In the genomic region with DNA sequence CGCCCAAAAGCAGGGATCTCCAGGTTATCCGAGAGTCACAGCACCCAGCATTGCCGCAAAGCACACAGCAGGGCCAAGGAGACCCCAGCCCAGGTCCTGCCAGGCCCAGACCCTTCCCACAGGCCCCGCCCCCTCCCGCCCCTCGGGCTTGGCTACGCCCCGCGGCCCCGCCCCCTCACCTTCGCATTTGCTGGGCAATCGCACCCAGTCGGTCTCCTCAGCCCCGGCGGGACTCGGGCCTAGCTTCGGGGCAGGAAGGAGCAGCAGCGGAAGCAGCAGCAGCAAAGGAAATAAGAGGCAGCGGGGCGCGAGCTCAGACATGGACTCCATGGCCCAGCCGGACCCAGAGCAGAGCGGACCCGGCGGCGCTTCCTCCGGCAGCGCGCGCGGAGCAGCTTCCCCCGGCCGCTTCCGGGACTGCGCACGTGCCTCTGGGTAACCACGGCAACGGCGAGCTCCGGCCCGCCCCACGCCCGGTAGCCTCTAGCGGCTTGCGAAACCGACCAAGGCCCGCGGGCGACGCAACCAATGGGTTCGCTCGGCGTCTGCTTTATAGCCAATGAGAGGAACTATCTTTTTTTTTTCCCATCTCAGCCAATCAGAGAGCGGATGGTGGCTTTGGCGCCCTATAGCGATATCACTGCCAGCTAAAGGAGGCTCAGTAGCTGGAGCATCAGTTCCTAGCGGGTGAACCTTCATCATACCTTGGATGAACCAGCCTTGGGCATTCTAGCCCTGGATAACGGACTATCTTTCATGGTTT, we compare ENCODE assay signal across 8 mouse cellular contexts. TPM values are rescaled to one million over a fixed set of nuclear protein-coding genes. Genes with fewer than 3 reads are reported as not detected.
DNase-seq lines count a peak whose midpoint lies in the region; ATAC-seq and TF ChIP-seq lines count a peak whose summit lies in the region.

A gene (minus strand): TSS at position 421 of the 763 bp plus-strand sequence.

- H3K27ac ChIP-seq in hindbrain, embryonic 10.5 days: peak within 1 kb of the TSS; percentile 89
- H3K27ac ChIP-seq in lung, postnatal 0 days (ENCODE audit: low read length): peak within 1 kb of the TSS; percentile 91

- peaks cover 17% of the 10 kb centered on the region for H3K36me3 ChIP-seq in hindbrain, embryonic 10.5 days
- H3K36me3 ChIP-seq in lung, postnatal 0 days (ENCODE audit: insufficient read depth, low read length): peaks cover 4% of the 10 kb centered on the region; the same call in 1 of the 2 replicates

- DNase-seq in MEL-GATA-1-ER (ENCODE audit: extremely low read depth, low read depth): peak; percentile 98
- DNase-seq in cerebellum, adult 8-10 months: peak; percentile 96
- DNase-seq in hindbrain, embryonic 10.5 days (ENCODE audit: low spot score): peak; percentile 99
- DNase-seq in layer of hippocampus, adult 9-11 months: peak; percentile 99
- DNase-seq in lung, postnatal 0 days (ENCODE audit: low spot score): peak; percentile 99
- peak; percentile 90 for DNase-seq in ovary, postnatal 14 days (ENCODE audit: low spot score)
- DNase-seq in thymus, postnatal 14 days: peak; percentile 98

- H3K9me3 ChIP-seq in hindbrain, embryonic 10.5 days: peaks cover 3% of the 10 kb centered on the region; the same call in 1 of the 2 replicates
- H3K9me3 ChIP-seq in lung, postnatal 0 days (ENCODE audit: low read length): no peaks in the 10 kb centered on the region

- peaks cover 23% of the 10 kb centered on the region for H3K4me1 ChIP-seq in hindbrain, embryonic 10.5 days (replicated peaks)
- H3K4me1 ChIP-seq in lung, postnatal 0 days (ENCODE audit: insufficient read depth, low read depth, low read length): peaks cover 4% of the 10 kb centered on the region; the same call in 1 of the 2 replicates

- peak; percentile 99 for ATAC-seq in frontal cortex, adult (ENCODE audit: low TSS enrichment)
- ATAC-seq in lung, postnatal 0 days: peak; percentile 99

- under 1% methylated on average over 58 of the region's 58 CpGs for WGBS in hindbrain, embryonic 10.5 days
- WGBS in lung, postnatal 0 days: under 1% methylated on average over 50 of the region's 58 CpGs

- no peak for TF ChIP-seq CTCF in lung, postnatal 0 days (IDR thresholded peaks at IDR 0.05)

- H3K4me3 ChIP-seq in hindbrain, embryonic 10.5 days: peak within 1 kb of the TSS; percentile 76
- peak within 1 kb of the TSS; percentile 77 for H3K4me3 ChIP-seq in lung, postnatal 0 days (ENCODE audit: low read depth, low read length)

- H3K27me3 ChIP-seq in hindbrain, embryonic 10.5 days (ENCODE audit: insufficient read depth, poor library complexity, severe bottlenecking): no peaks in the 10 kb centered on the region
- no peaks in the 10 kb centered on the region for H3K27me3 ChIP-seq in lung, postnatal 0 days (replicated peaks; ENCODE audit: insufficient read depth, low read length)

- TF ChIP-seq EP300 in lung, postnatal 0 days (IDR thresholded peaks at IDR 0.05): peak; percentile 50; the same call in 1 of the 2 replicates

- H3K4me2 ChIP-seq in lung, postnatal 0 days (replicated peaks; ENCODE audit: low read depth, low read length): peak within 1 kb of the TSS; percentile 84

- peak within 1 kb of the TSS; percentile 55 for H3K9ac ChIP-seq in lung, postnatal 0 days (replicated peaks; ENCODE audit: low read depth)

RNA-seq across cellular contexts. Expression of the gene that starts here (rescaled TPM):
- polyA plus RNA-seq in hindbrain, embryonic 10.5 days (2016; fragmentation: Nextera tagmentation; extraction: Ambion mirVana): 65.8 and 73.6 TPM in 2 replicates
- 44.1 and 47.0 TPM in 2 replicates for polyA plus RNA-seq in lung, postnatal 0 days (2015; fragmentation: Nextera tagmentation; extraction: Ambion mirVana)

Comparison
In these comparisons a context has a peak if more than half of its experiments do, and no peak if none do; other contexts are left out.
1. Peak in every context shown above with its lines: DNase-seq, ATAC-seq, H3K4me3 ChIP-seq and H3K27ac ChIP-seq.